Mouse (Mus musculus) stomach, embryonic 16.5 days (tissue): ENCODE data around the gene Cdkl1. TPM values are rescaled to one million over a fixed set of nuclear protein-coding genes. Genes with fewer than 3 reads are reported as not detected.

Experiments used
- ATAC-seq: fragments of 200-750 bp; cut with Nextera tagmentation; 2 replicates; pipeline ENCODE4 v1.8.0; 2017; ENCODE audit warnings: moderate number of reproducible peaks, moderate TSS enrichment; ENCODE audit not compliant: insufficient read depth, low FRiP score
- H3K27ac ChIP-seq: fragments of 300-500 bp; sonication (generic); 2 replicates; pipeline ENCODE4 v1.5.1; 2014; ENCODE audit warnings: low read length
- H3K27me3 ChIP-seq: fragments of 300-500 bp; sonication (generic); 2 replicates; pipeline ENCODE4 v1.6.1; 2014; ENCODE audit warnings: low read length, control low read depth, mixed read lengths; ENCODE audit not compliant: control insufficient read depth, insufficient read depth
- H3K36me3 ChIP-seq: fragments of 300-500 bp; sonication (generic); 2 replicates; pipeline ENCODE4 v1.6.1; 2014; ENCODE audit warnings: low read length; ENCODE audit not compliant: control insufficient read depth, insufficient read depth
- H3K4me1 ChIP-seq: fragments of 300-500 bp; sonication (generic); 2 replicates; pipeline ENCODE4 v1.6.1; 2014; ENCODE audit warnings: low read length, control low read depth, mixed read lengths; ENCODE audit not compliant: control insufficient read depth, insufficient read depth
- H3K4me2 ChIP-seq: fragments of 300-500 bp; sonication (generic); 2 replicates; pipeline ENCODE4 v1.6.1; 2014; ENCODE audit warnings: low read depth, low read length, mixed read lengths
- H3K4me3 ChIP-seq: fragments of 300-500 bp; sonication (generic); replicated peaks from 2 replicates; pipeline ENCODE4 v1.5.1; 2014; ENCODE audit warnings: mild to moderate bottlenecking, low read length
- H3K9ac ChIP-seq: fragments of 300-500 bp; sonication (generic); 2 replicates; pipeline ENCODE4 v1.6.1; 2014; ENCODE audit warnings: low read length
- H3K9me3 ChIP-seq: fragments of 300-500 bp; sonication (generic); replicated peaks from 2 replicates; pipeline ENCODE4 v1.6.1; 2016; ENCODE audit warnings: low read length, control low read depth; ENCODE audit not compliant: control insufficient read depth
- WGBS: fragments of 180-500 bp; shearing (Covaris S2); extraction: QIAGEN DNeasy Blood & Tissue Kit; methylation state at CpG from one replicate; pipeline ENCODE4 v1.1.7; 2014; 5-methylcytosine and 5-hydroxymethylcytosine counted together
- polyA plus RNA-seq: library from polyadenylated mRNA; unstranded; fragments of >200 nt; fragmentation: Nextera tagmentation; extraction: Ambion mirVana; gene quantifications from 2 replicates; pipeline ENCODE4 v1.2.1, GENCODE M21; 2015

The Cdkl1 gene
- 2.6 and 2.8 TPM in 2 replicates for polyA plus RNA-seq

- WGBS = 2% methylated on average over 45 of the region's 45 CpGs
- Histone ChIP-seq H3K9ac (peak within 1 kb of the TSS; percentile 68), H3K4me3 (peak within 1 kb of the TSS; percentile 56), H3K27ac (no peak within 1 kb of the TSS), H3K36me3 (no peaks in the 10 kb centered on the region), H3K4me1 (peaks cover 10% of the 10 kb centered on the region), H3K4me2 (peak within 1 kb of the TSS; percentile 98), H3K9me3 (no peaks in the 10 kb centered on the region), H3K27me3 (0 out of 2 replicates have a peak, but pooled peaks cover 6% of the 10 kb centered on the region)
- peak; percentile 84 for ATAC-seq
Measured at GRCm38 (mm10) chr12:69790530-69791505, at the start of gene Cdkl1. Gene Cdkl1 (minus strand): TSS chr12:69791267.

GRCm38 (mm10) chr12:69838376-69838775, 47.3 kb upstream of the Cdkl1 start:
- Histone ChIP-seq H3K4me3 (no peak overlapping the region), H3K36me3 (peaks cover 5% of the 10 kb centered on the region; the same call in 1 of the 2 replicates), H3K9me3 (no peaks in the 10 kb centered on the region), H3K27ac (no peak overlapping the region), H3K4me2 (no peak overlapping the region), H3K27me3 (no peaks in the 10 kb centered on the region), H3K4me1 (no peaks in the 10 kb centered on the region), H3K9ac (no peak overlapping the region)
- ATAC-seq = no peak
- 67% methylated on average over 11 of the region's 11 CpGs for WGBS

- H3K9me3 ChIP-seq = no peaks in the 10 kb centered on the region
- H3K27ac ChIP-seq = no peak overlapping the region
- ATAC-seq = no peak
- no peak overlapping the region for H3K4me3 ChIP-seq
- H3K4me2 ChIP-seq = no peak overlapping the region
- H3K27me3 ChIP-seq = no peaks in the 10 kb centered on the region
- WGBS = 88% methylated on average over 12 of the region's 12 CpGs
- peaks cover 9% of the 10 kb centered on the region for H3K36me3 ChIP-seq
- no peak overlapping the region for H3K9ac ChIP-seq
- H3K4me1 ChIP-seq = no peaks in the 10 kb centered on the region
Measured at GRCm38 (mm10) chr12:69833982-69834604, 43.0 kb upstream of the Cdkl1 start.

GRCm38 (mm10) chr12:69831239-69831910, 40.3 kb upstream of the Cdkl1 start:
- Histone ChIP-seq H3K4me1 (no peaks in the 10 kb centered on the region), H3K27me3 (no peaks in the 10 kb centered on the region), H3K9me3 (no peaks in the 10 kb centered on the region), H3K9ac (no peak overlapping the region), H3K4me2 (no peak overlapping the region), H3K27ac (no peak overlapping the region), H3K4me3 (no peak overlapping the region), H3K36me3 (peaks cover 9% of the 10 kb centered on the region)
- ATAC-seq = no peak
- WGBS = 88% methylated on average over 9 of the region's 9 CpGs

GRCm38 (mm10) chr12:69828214-69828613, 37.1 kb upstream of the Cdkl1 start:
- H3K27ac ChIP-seq = no peak overlapping the region
- no peak overlapping the region for H3K4me3 ChIP-seq
- no peaks in the 10 kb centered on the region for H3K27me3 ChIP-seq
- 51% methylated on average over 2 of the region's 2 CpGs for WGBS
- H3K36me3 ChIP-seq = peaks cover 12% of the 10 kb centered on the region; the same call in 1 of the 2 replicates
- no peaks in the 10 kb centered on the region for H3K4me1 ChIP-seq
- H3K9me3 ChIP-seq = no peaks in the 10 kb centered on the region
- H3K9ac ChIP-seq = no peak overlapping the region
- H3K4me2 ChIP-seq = no peak overlapping the region
- no peak for ATAC-seq

GRCm38 (mm10) chr12:69824881-69825597, 34.0 kb upstream of the Cdkl1 start:
- Histone ChIP-seq H3K27ac (no peak overlapping the region), H3K4me1 (no peaks in the 10 kb centered on the region), H3K36me3 (peaks cover 19% of the 10 kb centered on the region), H3K27me3 (no peaks in the 10 kb centered on the region), H3K9ac (no peak overlapping the region), H3K9me3 (no peaks in the 10 kb centered on the region), H3K4me3 (no peak overlapping the region), H3K4me2 (no peak overlapping the region)
- whole genome bisulfite sequencing = 86% methylated on average over 9 of the region's 9 CpGs
- ATAC-seq = no peak

GRCm38 (mm10) chr12:69814272-69814671, 23.2 kb upstream of the Cdkl1 start:
- Histone ChIP-seq H3K27ac (peak overlapping the region; percentile 21), H3K36me3 (peaks cover 10% of the 10 kb centered on the region), H3K9me3 (no peaks in the 10 kb centered on the region), H3K27me3 (no peaks in the 10 kb centered on the region), H3K4me1 (peaks cover 12% of the 10 kb centered on the region), H3K4me2 (no peak overlapping the region), H3K4me3 (no peak overlapping the region), H3K9ac (no peak overlapping the region)
- WGBS = 20% methylated on average over 6 of the region's 6 CpGs
- peak; percentile 77 for ATAC-seq

- no peaks in the 10 kb centered on the region for H3K9me3 ChIP-seq
- H3K4me1 ChIP-seq = peaks cover 12% of the 10 kb centered on the region
- H3K27me3 ChIP-seq = no peaks in the 10 kb centered on the region
- 0 out of 2 replicates have a peak, but pooled peaks have one; percentile 11 for ATAC-seq
- 77% methylated on average over 2 of the region's 2 CpGs for WGBS
- H3K4me3 ChIP-seq = no peak overlapping the region
- peaks cover 10% of the 10 kb centered on the region for H3K36me3 ChIP-seq
- no peak overlapping the region for H3K9ac ChIP-seq
- H3K27ac ChIP-seq = peak overlapping the region; percentile 21
- H3K4me2 ChIP-seq = no peak overlapping the region
Measured at GRCm38 (mm10) chr12:69813596-69813995, 22.5 kb upstream of the Cdkl1 start.
